Mouse (Mus musculus) B cell, adult 67 days (primary cell): ENCODE measurements around the gene Erbb2. TPM values are rescaled to one million over a fixed set of nuclear protein-coding genes. Genes with fewer than 3 reads are reported as not detected.

Source experiments
- total RNA-seq, 2 experiments: library from RNA; stranded (reverse); gene quantifications; 4 replicates each; pipeline ENCODE4 v1.2.4; 2023

Gene Erbb2
- not detected for total RNA-seq

DNA sequence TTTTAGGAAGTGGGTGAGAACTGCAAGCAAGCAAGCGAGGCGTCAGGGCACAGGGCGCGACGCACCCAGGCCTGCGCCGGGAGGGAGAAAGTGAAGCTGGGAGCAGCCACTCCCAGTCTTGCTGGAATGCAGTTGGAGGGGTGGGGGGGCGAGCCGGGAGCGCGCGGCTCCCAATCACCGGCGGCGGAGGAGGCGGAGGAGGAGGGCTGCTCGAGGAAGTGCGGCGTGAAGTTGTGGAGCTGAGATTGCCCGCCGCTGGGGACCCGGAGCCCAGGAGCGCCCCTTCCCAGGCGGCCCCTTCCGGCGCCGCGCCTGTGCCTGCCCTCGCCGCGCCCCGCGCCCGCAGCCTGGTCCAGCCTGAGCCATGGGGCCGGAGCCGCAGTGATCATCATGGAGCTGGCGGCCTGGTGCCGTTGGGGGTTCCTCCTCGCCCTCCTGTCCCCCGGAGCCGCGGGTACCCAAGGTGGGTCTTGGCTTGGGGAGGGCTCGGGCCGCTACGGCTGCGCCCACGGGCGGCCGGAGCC lies at the start of gene Erbb2:
TSS of gene Erbb2 (plus strand) at position 198 of the 524 bp plus-strand sequence.

GRCm38 (mm10) chr11:98383261-98384030 lies 28.8 kb upstream of the Erbb2 start, which contains the start of gene Tcap:
Tcap (plus strand) TSS chr11:98383811.

GRCm38 (mm10) chr11:98385638-98386585 lies 26.4 kb upstream of the Erbb2 start, which contains the start of gene Pnmt:
Pnmt (plus strand) TSS chr11:98386450.

DNA sequence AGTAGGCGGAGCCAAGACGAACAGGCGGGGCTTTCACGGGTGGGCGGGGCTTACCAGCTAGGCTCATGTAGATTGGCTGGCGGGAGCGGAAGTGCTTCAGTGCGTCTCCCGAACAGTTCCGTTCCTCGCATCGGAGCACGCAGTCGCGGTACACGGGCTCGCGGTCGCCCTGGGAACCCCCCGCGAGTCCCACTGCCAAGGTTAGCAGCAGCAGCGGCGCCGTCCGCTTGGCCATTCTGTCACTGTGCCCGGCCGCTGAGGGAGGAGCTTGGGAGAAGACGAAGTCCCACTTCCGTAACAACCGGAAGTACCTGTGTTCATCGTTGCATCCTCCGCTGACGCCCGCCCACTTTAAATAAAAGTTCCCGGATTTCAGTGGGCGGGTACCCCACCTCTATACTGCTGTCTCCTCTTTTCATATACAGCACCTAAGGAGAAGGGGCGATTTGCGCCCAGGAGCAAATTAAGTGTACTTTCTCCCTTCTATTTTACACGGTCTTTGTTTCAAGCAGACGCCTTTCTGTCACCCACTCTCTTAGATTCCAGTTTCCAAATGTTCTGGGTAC lies 12.0 kb upstream of the Erbb2 start, which contains the start of gene Pgap3:
TSS of gene Pgap3 (minus strand) at position 330 of the 566 bp plus-strand sequence.

GRCm38 (mm10) chr11:98438331-98439158 lies 26.3 kb downstream of the Erbb2 start, which contains the start of gene Mien1:
Mien1 (minus strand) TSS chr11:98438991.

DNA sequence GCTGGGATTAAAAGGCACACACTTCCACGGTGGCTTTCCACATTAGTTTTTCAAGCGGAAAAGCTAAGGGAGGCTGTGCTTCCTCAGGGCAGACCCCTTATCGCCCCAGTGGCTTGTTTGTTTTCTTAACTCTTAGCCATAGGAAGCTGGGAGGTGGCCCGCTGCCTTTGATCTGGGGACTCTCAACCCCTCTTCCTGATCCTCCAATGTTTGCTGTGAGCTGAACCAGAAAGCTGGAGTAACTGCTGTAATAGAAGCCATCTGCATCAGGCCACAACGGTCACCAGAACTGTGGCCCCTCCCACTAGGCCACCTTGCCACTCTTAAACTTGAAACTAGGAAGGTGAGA lies 33.9 kb downstream of the Erbb2 start, which contains the start of gene Grb7:
TSS of gene Grb7 (plus strand) at position 182 of the 349 bp plus-strand sequence.

Other genes starting within 250 kb of the Erbb2 start
- 100 to 1,000 TPM in 1 of 2 experiments, 10 to 100 TPM in 1; 81.7 to 105 TPM for gene Med1, start 219.2 kb upstream of the Erbb2 start, total RNA-seq
- gene Cdk12, start 209.4 kb upstream of the Erbb2 start, total RNA-seq = 100 to 1,000 TPM; 125 to 134 TPM
- gene Neurod2, start 82.8 kb upstream of the Erbb2 start, total RNA-seq = under 1 TPM in 1 of 2 experiments, not detected in 1; 0.18 TPM
- gene Ppp1r1b, start 64.1 kb upstream of the Erbb2 start, total RNA-seq = not detected
- 10 to 100 TPM; 39.6 to 44.8 TPM for gene Stard3, start 54.1 kb upstream of the Erbb2 start, total RNA-seq
- under 1 TPM in 1 of 2 experiments, not detected in 1; 0.62 TPM for gene Tcap, start 28.7 kb upstream of the Erbb2 start, total RNA-seq
- gene Pnmt, start 26.0 kb upstream of the Erbb2 start, total RNA-seq = not detected
- gene Pgap3, start 12.0 kb upstream of the Erbb2 start, total RNA-seq = 1 to 10 TPM; 8.0 to 9.2 TPM
- gene Mien1, start 26.5 kb downstream of the Erbb2 start, total RNA-seq = 10 to 100 TPM; 51.1 to 52.2 TPM
- 1 to 10 TPM in 1 of 2 experiments, under 1 TPM in 1; 0.77 to 1.1 TPM for gene Grb7, start 33.9 kb downstream of the Erbb2 start, total RNA-seq
- gene Ikzf3, start 133.6 kb downstream of the Erbb2 start, total RNA-seq = 100 to 1,000 TPM; 627 to 726 TPM
- 10 to 100 TPM in 1 of 2 experiments, 1 to 10 TPM in 1; 4.8 to 12.8 TPM for gene Zpbp2, start 138.6 kb downstream of the Erbb2 start, total RNA-seq
- 10 to 100 TPM; 19.3 to 19.6 TPM for gene Ormdl3, start 174.9 kb downstream of the Erbb2 start, total RNA-seq
- not detected for gene Lrrc3c, start 185.8 kb downstream of the Erbb2 start, total RNA-seq
- gene Gm12355, start 213.2 kb downstream of the Erbb2 start, total RNA-seq = 10 to 100 TPM; 24.9 to 27.5 TPM
- gene Gsdma3, start 213.9 kb downstream of the Erbb2 start, total RNA-seq = not detected
- not detected for gene Gsdma2, start 234.3 kb downstream of the Erbb2 start, total RNA-seq